Mouse (Mus musculus): ENCODE data around the gene Cdip1.
"Not testable (repeated sequence)": the region's sequence is repeated elsewhere in the genome, so short reads cannot be mapped to it uniquely, and the experiment has no call there.

The Cdip1 gene

DNA sequence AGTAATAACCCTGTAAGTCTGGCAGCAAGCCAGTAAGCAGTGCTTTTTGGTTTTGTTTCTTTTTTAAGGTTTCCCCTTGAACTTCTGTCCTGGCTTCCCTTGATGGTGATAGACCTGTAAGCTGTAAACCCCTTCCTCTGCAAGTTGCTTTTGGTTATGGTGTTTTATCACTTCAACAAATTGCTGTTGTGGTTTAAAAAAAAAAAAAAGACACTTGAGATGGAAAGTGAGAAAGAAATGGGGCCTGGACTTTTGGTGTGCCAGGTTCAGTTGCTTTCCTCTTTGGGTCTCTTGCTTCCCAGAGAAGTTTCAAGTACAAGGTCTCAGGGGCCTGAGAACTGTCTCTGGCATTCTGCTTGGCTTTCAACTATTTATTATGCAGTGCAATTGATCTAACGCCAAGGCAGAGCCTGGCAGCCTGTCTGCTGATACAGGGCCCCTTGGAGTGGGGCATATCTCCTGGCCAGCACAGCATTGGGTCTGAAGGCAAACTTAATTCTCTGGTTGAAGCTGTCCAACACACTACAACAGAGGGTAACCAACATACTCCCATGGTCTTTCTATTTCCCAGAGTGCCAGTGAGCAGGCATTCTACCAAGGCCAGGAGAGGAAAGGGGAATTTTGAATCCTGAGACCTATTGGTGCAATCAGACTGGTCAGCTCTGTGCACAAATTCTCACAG is 16.7 kb downstream of the Cdip1 start:
- DNase-seq (ENCODE audit: low spot score in 2 of 2) = no peak

GRCm38 (mm10) chr16:4768719-4769118 is 21.4 kb downstream of the Cdip1 start:
- no peak for DNase-seq (ENCODE audit: low spot score in 2 of 2)

- no peak for DNase-seq (ENCODE audit: low spot score in 2 of 2)
Observed at GRCm38 (mm10) chr16:4767012-4767790, 22.9 kb downstream of the Cdip1 start.

GRCm38 (mm10) chr16:4765852-4766251 is 24.2 kb downstream of the Cdip1 start:
- DNase-seq (ENCODE audit: low spot score in 2 of 2) = no peak

DNA sequence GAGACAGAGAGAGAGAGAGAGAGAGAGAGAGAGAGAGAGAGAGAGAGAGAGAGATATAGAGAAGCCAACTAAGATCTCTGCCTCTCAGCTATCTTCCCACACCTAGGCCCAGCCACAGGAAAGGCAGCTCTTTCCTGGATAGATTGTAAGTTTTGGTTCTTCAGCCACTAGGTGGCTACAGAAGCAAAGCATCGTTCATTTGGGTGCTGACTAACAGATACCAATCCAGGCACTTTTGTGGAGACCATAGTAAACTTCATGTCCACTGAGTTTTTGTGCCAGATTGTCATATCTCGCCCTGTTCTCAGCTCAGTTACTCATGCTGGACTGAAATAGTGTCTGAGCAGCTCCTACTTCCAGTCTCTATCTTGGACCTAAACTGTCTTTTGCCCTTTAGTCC is 26.8 kb downstream of the Cdip1 start:
- no peak for DNase-seq (ENCODE audit: low spot score in 2 of 2)

DNA sequence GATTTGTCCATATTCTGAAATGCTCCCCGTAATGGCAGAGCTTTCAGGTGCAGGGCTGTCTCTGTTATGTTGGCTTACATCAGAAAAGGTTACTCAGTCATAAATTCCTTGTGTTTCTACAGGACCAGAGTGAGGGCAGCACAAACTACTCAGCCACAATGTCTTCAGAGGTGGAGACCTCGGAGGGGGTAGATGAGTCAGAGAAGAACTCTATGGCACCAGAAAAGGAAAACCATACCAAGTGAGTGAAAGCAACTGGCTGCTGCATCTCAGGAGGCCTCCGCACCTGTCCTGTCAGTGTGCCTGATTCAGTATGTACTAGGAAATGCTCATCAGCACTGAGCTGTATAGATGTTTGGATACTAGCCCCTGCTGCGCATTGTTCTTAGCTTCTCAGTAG is 27.7 kb downstream of the Cdip1 start:
- DNase-seq (ENCODE audit: low spot score in 2 of 2) = no peak

GRCm38 (mm10) chr16:4756660-4757335 is 33.3 kb downstream of the Cdip1 start:
- DNase-seq (ENCODE audit: low spot score in 2 of 2) = not testable (repeated sequence)

DNA sequence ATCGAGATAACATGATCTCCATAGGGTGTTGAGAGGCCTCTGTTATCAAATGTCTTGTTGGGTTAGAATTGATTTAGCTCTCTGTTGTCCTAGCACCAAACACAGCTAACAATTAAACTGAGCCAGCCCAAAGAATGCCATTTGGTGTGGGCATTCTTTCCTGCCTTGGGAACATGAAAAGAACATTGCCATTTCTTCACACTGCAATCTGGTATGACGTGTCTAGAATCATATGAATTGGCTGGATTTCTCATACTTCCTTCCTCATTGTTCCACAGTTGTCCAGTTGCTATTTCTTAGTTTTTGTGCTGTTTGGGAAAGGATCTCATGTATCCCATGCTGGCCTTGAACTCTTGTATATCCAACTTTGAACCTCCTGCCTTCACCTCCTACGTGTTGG is 36.0 kb downstream of the Cdip1 start:
- DNase-seq (ENCODE audit: low spot score in 2 of 2) = no peak

GRCm38 (mm10) chr16:4752155-4752554 is 37.9 kb downstream of the Cdip1 start:
- no peak for DNase-seq (ENCODE audit: low spot score in 2 of 2)

GRCm38 (mm10) chr16:4742186-4742585 is 47.9 kb downstream of the Cdip1 start:
- no peak for DNase-seq (ENCODE audit: low spot score in 2 of 2)

GRCm38 (mm10) chr16:4739994-4740393 is 50.1 kb downstream of the Cdip1 start:
- DNase-seq (ENCODE audit: low spot score in 2 of 2) = no peak

GRCm38 (mm10) chr16:4736262-4736661 is 53.8 kb downstream of the Cdip1 start:
- DNase-seq (ENCODE audit: low spot score in 2 of 2) = no peak

GRCm38 (mm10) chr16:4730776-4731358 is 59.2 kb downstream of the Cdip1 start:
- DNase-seq (ENCODE audit: low spot score in 2 of 2) = no peak

- DNase-seq (ENCODE audit: low spot score in 2 of 2) = no peak
Observed at GRCm38 (mm10) chr16:4727963-4728362, 62.1 kb downstream of the Cdip1 start.

GRCm38 (mm10) chr16:4727526-4727925 is 62.6 kb downstream of the Cdip1 start:
- no peak for DNase-seq (ENCODE audit: low spot score in 2 of 2)

GRCm38 (mm10) chr16:4726528-4727128 is 63.5 kb downstream of the Cdip1 start:
- no peak for DNase-seq (ENCODE audit: low spot score in 2 of 2)

- DNase-seq (ENCODE audit: low spot score in 2 of 2) = peak; percentile 98 to 99
Observed at GRCm38 (mm10) chr16:4725780-4726527, 64.1 kb downstream of the Cdip1 start, which contains the start of gene Hmox2. Hmox2 (plus strand) TSS chr16:4726361.

- DNase-seq (ENCODE audit: low spot score in 2 of 2) = no peak
Observed at GRCm38 (mm10) chr16:4725266-4725665, 64.8 kb downstream of the Cdip1 start.

DNA sequence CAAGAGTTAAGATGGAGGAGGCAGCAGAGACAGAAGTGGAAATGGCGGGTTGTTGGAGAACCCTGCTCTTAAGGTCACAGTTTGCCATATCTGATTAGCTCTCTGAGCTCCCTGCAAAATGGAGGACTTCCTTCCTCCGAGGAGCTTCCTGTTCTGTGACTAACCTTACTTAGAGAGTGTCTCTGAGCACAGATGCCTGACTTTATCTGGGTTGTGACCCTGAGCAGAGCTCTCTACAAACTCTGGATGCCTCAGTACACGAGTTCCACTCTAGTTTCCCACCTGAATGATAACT is 67.2 kb downstream of the Cdip1 start:
- DNase-seq (ENCODE audit: low spot score in 2 of 2) = no peak

DNA sequence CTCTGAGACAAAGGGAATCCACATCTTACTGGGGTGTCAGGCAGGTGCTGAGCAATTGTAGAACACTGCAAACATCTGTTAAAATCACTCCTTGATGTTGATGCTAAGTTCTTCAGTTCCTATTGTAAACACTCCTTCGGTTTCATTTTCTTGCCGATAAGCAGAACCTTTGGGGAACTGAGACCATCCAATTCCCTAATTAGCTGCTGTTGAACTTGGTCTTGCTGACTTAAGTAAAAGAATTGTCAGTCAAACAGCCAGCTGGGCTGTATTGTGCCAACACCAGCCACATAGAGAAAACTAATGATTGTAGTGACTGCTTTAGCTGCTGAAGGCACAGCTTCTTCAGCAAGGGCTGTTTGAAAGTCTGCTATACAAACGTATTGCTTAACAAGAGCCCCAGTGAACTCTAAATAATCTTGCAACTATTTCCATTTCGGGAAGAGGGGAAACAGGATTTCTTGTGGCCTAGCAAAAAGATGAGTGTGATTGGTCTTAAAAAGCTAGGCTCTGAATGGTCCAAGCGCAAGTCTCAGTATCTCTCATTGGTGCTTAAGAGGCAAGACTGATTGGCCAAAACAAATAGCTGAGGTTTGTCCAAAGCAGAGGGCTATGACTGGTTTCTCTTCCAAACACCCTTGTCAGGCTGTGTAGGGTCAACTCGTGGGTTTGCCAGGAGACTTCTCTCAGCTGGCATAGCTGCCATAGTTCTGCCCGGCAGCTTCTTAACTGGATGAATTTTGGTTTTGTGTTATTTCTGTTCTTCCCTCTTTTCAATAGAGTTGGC is 67.8 kb downstream of the Cdip1 start:
- peak in 1 of 2 experiments; percentile 17 for DNase-seq (ENCODE audit: low spot score in 2 of 2)
